Mouse (Mus musculus): ENCODE measurements around the gene Dgkz. TPM values are rescaled to one million over a fixed set of nuclear protein-coding genes. Genes with fewer than 3 reads are reported as not detected.

The Dgkz gene
- polyA plus RNA-seq, 1 experiment, result 106 TPM

- H3K27ac ChIP-seq (ENCODE audit: insufficient read depth, low read depth, low read length), result no peak overlapping the region
- H3K27me3 ChIP-seq (replicated peaks; ENCODE audit: control insufficient read depth, insufficient read depth, low read length), result no peaks in the 10 kb centered on the region
- WGBS, result 88% methylated on average over 7 of the region's 7 CpGs
- H3K4me3 ChIP-seq (ENCODE audit: insufficient read depth, low read depth, low read length), result no peak overlapping the region
- TF ChIP-seq CTCF (conservative IDR thresholded peaks at IDR 0.05; ENCODE audit: insufficient read depth, insufficient read length, low read depth, low read length) (no peak), POLR2A (IDR thresholded peaks at IDR 0.05; ENCODE audit: low read depth, low read length) (no peak)
- H3K36me3 ChIP-seq (ENCODE audit: control insufficient read depth, insufficient read depth, low read length), result no peaks in the 10 kb centered on the region; the same call in none of the 2 replicates
- DNase-seq, result no peak
- 0 out of 2 replicates have a peak, but pooled peaks cover 2% of the 10 kb centered on the region for H3K4me1 ChIP-seq (ENCODE audit: control insufficient read depth, insufficient read depth, low read length)
Measured at GRCm38 (mm10) chr2:91936154-91936553, 39.5 kb downstream of the Dgkz start.

- TF ChIP-seq POLR2A (IDR thresholded peaks at IDR 0.05; ENCODE audit: low read depth, low read length) (no peak), CTCF (conservative IDR thresholded peaks at IDR 0.05; ENCODE audit: insufficient read depth, insufficient read length, low read depth, low read length) (no peak)
- no peaks in the 10 kb centered on the region; the same call in none of the 2 replicates for H3K36me3 ChIP-seq (ENCODE audit: control insufficient read depth, insufficient read depth, low read length)
- no peak overlapping the region for H3K4me3 ChIP-seq (ENCODE audit: insufficient read depth, low read depth, low read length)
- H3K27ac ChIP-seq (ENCODE audit: insufficient read depth, low read depth, low read length), result no peak overlapping the region
- DNase-seq, result peak; percentile 58
- WGBS, result 77% methylated on average over 9 of the region's 9 CpGs
- H3K4me1 ChIP-seq (ENCODE audit: control insufficient read depth, insufficient read depth, low read length), result peaks cover 8% of the 10 kb centered on the region; the same call in 1 of the 2 replicates
- H3K27me3 ChIP-seq (replicated peaks; ENCODE audit: control insufficient read depth, insufficient read depth, low read length), result no peaks in the 10 kb centered on the region
Measured at GRCm38 (mm10) chr2:91934826-91935525, 40.7 kb downstream of the Dgkz start.

- TF ChIP-seq CTCF (conservative IDR thresholded peaks at IDR 0.05; ENCODE audit: insufficient read depth, insufficient read length, low read depth, low read length), result no peak
- TF ChIP-seq POLR2A (IDR thresholded peaks at IDR 0.05; ENCODE audit: low read depth, low read length), result no peak
- no peaks in the 10 kb centered on the region; the same call in none of the 2 replicates for H3K36me3 ChIP-seq (ENCODE audit: control insufficient read depth, insufficient read depth, low read length)
- no peaks in the 10 kb centered on the region for H3K27me3 ChIP-seq (replicated peaks; ENCODE audit: control insufficient read depth, insufficient read depth, low read length)
- H3K4me3 ChIP-seq (ENCODE audit: insufficient read depth, low read depth, low read length), result no peak overlapping the region
- no peak overlapping the region for H3K27ac ChIP-seq (ENCODE audit: insufficient read depth, low read depth, low read length)
- 47% methylated on average over 8 of the region's 8 CpGs for WGBS
- no peak for DNase-seq
- H3K4me1 ChIP-seq (ENCODE audit: control insufficient read depth, insufficient read depth, low read length), result peaks cover 11% of the 10 kb centered on the region; the same call in 1 of the 2 replicates
Measured at GRCm38 (mm10) chr2:91934016-91934415, 41.6 kb downstream of the Dgkz start.

- Histone ChIP-seq H3K27me3 (replicated peaks; ENCODE audit: control insufficient read depth, insufficient read depth, low read length) (no peaks in the 10 kb centered on the region), H3K4me3 (ENCODE audit: insufficient read depth, low read depth, low read length) (no peak overlapping the region), H3K4me1 (ENCODE audit: control insufficient read depth, insufficient read depth, low read length) (peaks cover 8% of the 10 kb centered on the region; the same call in 1 of the 2 replicates), H3K36me3 (ENCODE audit: control insufficient read depth, insufficient read depth, low read length) (no peaks in the 10 kb centered on the region; the same call in none of the 2 replicates), H3K27ac (ENCODE audit: insufficient read depth, low read depth, low read length) (no peak overlapping the region)
- no peak for TF ChIP-seq CTCF (conservative IDR thresholded peaks at IDR 0.05; ENCODE audit: insufficient read depth, insufficient read length, low read depth, low read length)
- TF ChIP-seq POLR2A (IDR thresholded peaks at IDR 0.05; ENCODE audit: low read depth, low read length), result no peak
- DNase-seq, result no peak
- 80% methylated on average over 9 of the region's 9 CpGs for WGBS
Measured at GRCm38 (mm10) chr2:91933471-91933870, 42.2 kb downstream of the Dgkz start.

- H3K27ac ChIP-seq (ENCODE audit: insufficient read depth, low read depth, low read length), result no peak overlapping the region
- peaks cover 8% of the 10 kb centered on the region; the same call in 1 of the 2 replicates for H3K4me1 ChIP-seq (ENCODE audit: control insufficient read depth, insufficient read depth, low read length)
- H3K36me3 ChIP-seq (ENCODE audit: control insufficient read depth, insufficient read depth, low read length), result no peaks in the 10 kb centered on the region; the same call in 1 of the 2 replicates
- 48% methylated on average over 6 of the region's 6 CpGs for WGBS
- no peaks in the 10 kb centered on the region for H3K27me3 ChIP-seq (replicated peaks; ENCODE audit: control insufficient read depth, insufficient read depth, low read length)
- TF ChIP-seq CTCF (conservative IDR thresholded peaks at IDR 0.05; ENCODE audit: insufficient read depth, insufficient read length, low read depth, low read length) (no peak), POLR2A (IDR thresholded peaks at IDR 0.05; ENCODE audit: low read depth, low read length) (no peak)
- no peak for DNase-seq
- H3K4me3 ChIP-seq (ENCODE audit: insufficient read depth, low read depth, low read length), result no peak overlapping the region
Measured at GRCm38 (mm10) chr2:91932737-91933350, 42.8 kb downstream of the Dgkz start.

- Histone ChIP-seq H3K4me3 (ENCODE audit: insufficient read depth, low read depth, low read length) (peak within 1 kb of the TSS; percentile 24; the same call in 1 of the 2 replicates), H3K4me1 (ENCODE audit: control insufficient read depth, insufficient read depth, low read length) (peaks cover 8% of the 10 kb centered on the region; the same call in 1 of the 2 replicates), H3K27ac (ENCODE audit: insufficient read depth, low read depth, low read length) (peak within 1 kb of the TSS; percentile 28; the same call in 1 of the 2 replicates), H3K36me3 (ENCODE audit: control insufficient read depth, insufficient read depth, low read length) (no peaks in the 10 kb centered on the region; the same call in 1 of the 2 replicates), H3K27me3 (replicated peaks; ENCODE audit: control insufficient read depth, insufficient read depth, low read length) (no peaks in the 10 kb centered on the region)
- TF ChIP-seq CTCF (conservative IDR thresholded peaks at IDR 0.05; ENCODE audit: insufficient read depth, insufficient read length, low read depth, low read length) (no peak), POLR2A (IDR thresholded peaks at IDR 0.05; ENCODE audit: low read depth, low read length) (no peak)
- DNase-seq, result no peak
- WGBS, result 30% methylated on average over 16 of the region's 16 CpGs
Measured at GRCm38 (mm10) chr2:91932160-91932711, 43.4 kb downstream of the Dgkz start, which contains the start of gene Mdk. TSS of gene Mdk (minus strand) at chr2:91932297.

All from kidney, adult 2 months (tissue).